Mouse (Mus musculus): ENCODE results near the gene Plpp7. TPM values are rescaled to one million over a fixed set of nuclear protein-coding genes. Genes with fewer than 3 reads are reported as not detected.
A peak's percentile ranks its signal among the peaks of the same experiment; 100 is the strongest.

Plpp7 gene
- total RNA-seq, 2 experiments from 2014 or later = 105 to 121 TPM

DNA sequence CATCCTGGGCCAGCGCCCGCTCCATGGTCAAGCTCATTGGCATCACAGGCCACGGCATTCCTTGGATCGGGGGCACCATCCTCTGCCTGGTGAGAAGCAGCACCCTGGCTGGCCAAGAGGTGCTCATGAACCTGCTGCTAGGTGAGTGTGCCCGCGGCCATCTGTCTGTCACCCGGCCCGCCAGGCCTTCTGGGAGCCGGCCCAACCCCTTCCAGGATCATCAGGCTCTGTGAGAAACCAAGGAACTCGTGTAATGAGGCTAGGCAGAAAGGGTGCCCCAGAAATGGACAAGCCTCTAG, 743 bp downstream of the Plpp7 start:
- DNase-seq (ENCODE audit: low spot score) = no peak

DNA sequence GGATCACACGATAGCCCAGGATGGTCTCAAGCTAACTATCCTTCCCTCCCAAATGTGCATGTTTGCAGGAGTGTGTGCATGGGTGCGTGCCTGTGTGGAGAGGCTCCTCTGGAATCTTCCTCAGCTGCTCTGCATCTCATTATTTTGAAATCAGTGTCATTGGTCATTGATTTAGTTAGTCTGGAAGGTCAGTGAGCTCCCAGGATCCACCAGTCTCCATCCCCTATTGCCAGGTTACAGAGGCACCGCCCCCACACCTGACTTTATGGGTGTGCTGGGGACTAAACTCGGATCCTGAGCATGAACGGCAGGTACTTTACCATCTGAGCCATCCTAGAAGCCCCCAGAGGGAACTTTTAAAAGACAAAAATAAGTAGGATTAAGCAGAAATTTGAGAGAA, 7.6 kb downstream of the Plpp7 start:
- no peak for DNase-seq (ENCODE audit: low spot score)

DNA sequence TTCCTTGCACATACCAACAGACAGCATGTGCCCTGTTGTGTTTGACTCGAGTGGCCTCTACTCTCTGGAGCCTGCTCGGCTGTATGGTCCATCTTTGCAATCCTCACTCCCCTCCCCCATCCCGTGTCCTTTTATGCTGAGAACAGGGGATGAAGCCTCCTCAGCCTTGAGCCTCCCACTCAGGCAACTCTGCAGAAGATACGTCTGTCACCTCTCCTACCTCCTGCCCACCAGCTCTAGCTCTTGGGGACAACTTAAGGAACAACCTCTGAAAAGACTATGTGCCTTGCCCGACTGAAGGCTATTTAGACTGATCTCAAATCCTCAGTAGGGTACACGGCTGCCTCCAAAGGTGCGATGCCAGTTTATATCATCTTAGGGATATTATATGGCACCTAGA, 8.2 kb downstream of the Plpp7 start:
- no peak for DNase-seq (ENCODE audit: low spot score)

DNA sequence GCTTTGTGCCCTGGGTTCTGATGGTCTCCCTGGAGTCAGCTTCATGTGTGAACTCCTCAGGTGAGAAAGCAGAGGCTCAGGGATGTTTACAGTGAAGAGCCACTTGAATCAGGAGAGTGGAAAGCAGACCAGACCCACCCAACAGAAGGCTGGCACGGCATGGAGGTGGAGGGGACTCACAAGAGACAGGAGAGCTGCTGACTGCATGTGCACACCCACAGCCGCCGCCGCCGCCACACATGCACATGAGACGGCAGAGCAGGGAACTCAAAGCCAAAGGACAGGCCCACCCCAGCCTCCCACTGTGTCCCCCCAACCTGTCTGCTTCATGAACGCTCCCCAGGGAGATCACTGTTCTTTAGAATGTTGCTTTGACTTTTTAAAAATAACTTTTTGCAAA, 8.8 kb downstream of the Plpp7 start:
- no peak for DNase-seq (ENCODE audit: low spot score)

DNA sequence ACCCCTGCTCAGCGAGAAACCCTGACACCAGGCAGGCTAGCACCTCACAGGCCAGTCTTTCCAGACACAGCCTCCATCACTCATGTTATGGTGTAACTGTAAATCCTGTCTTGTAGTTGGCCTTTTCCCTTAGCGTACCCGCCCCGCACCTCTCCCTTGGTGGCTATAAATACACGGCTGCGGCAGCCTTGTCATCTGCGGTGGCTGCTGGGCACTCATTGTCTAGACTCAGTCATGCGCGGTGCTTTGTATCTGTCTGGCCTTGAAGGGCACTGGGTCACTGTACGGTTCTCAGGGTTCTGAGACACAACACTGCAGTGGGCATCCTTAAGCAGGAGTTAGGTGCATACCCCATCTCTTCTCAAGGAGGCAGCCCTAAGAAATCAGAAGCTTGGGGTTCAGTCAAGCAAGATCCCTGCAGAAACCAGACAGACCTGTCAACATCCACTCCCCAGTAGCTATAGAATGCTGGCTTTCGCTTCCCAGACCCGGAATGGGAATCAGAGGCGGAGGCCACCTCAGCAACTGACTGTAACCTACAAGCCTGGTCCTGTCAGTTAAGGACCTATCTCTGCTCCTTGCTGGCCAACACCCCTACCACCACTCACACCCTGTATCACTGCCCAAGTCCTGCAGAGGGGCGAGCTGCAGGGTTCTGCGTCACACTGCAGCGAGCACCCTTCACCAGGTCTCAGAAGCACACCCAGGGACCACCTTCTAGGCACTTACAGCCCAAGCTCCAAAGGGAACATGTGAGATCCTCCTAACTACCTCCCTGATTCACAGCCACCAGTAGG, 10.0 kb downstream of the Plpp7 start:
- no peak for DNase-seq (ENCODE audit: low spot score)

DNA sequence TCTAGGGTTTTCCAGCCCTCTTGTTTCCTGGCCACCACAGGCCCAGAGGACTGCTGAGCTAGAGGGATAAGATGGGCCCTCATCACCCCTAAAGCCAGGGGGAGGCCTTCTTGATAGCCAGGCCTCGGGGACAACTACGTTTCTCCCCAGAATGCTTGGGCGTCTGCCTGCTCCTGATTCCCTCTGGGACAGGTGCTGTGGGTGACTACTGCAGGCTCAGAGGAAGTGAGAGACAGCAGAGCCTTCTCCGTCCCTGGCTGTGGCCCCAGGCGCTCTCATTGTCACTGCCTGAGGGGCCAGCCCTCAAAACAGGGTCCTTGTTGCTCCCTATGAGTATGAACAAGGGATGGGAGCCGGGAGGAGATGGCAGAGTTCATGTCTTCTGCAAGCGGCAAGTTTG, 10.6 kb downstream of the Plpp7 start:
- no peak for DNase-seq (ENCODE audit: low spot score)

DNA sequence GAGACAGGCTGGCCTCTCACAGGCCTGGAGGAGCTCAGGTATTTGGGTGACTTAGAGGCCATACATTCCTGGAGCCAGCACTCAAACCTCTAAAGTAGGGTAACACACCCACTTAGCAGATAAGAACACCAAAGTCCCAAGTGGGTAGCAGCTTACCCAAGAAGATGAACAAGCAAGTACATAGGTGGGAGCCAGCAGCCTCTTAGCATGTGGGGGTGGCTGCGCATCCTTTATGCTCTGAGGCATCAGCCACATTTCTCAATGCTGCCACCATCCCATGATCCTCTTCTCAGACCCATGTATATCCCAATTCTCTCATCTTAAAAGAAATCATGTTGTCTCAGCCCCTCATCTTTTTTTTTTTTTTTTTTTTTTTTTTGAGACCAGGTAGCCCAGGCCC, 15.9 kb downstream of the Plpp7 start:
- DNase-seq (ENCODE audit: low spot score) = no peak

DNA sequence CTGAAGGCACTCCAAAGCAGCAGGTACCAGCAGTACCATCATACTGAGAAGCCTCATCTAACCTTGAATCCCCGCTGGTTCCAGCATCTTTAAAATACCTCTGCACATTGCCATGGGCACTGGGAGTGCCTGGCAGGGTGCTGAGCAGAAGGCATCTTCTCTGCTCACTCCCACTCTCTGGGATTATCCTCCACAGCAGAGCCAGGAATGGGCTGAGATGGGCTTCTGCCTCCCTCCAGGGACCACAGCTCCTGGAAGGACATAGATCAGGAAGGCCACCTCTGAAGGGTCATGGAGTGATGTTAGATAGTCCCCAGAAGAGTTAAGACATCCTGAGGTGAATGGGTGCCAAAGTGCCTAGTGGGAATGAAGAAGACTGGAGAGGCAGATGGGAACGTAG, 17.2 kb downstream of the Plpp7 start:
- no peak for DNase-seq (ENCODE audit: low spot score)

DNA sequence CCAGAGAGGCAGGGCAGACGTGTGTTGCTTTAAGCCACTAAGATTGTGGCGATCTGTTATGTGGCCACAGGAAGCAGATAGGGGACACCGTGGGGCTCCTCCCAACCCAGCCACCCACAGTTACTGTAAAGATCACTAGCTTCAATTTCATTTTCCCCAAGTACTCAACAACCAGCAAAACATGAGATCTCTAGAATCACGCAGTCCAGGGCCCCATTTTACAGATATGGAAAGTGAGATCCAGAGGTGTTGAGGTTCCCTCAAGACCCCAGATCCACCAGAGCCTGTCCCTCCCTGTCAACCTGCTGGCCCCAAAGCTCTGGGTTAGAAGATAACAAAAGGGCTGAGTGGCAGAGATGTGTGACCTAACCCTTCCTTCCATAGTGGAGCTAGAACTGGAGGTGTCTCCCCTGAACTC, 20.5 kb downstream of the Plpp7 start:
- no peak for DNase-seq (ENCODE audit: low spot score)

DNA sequence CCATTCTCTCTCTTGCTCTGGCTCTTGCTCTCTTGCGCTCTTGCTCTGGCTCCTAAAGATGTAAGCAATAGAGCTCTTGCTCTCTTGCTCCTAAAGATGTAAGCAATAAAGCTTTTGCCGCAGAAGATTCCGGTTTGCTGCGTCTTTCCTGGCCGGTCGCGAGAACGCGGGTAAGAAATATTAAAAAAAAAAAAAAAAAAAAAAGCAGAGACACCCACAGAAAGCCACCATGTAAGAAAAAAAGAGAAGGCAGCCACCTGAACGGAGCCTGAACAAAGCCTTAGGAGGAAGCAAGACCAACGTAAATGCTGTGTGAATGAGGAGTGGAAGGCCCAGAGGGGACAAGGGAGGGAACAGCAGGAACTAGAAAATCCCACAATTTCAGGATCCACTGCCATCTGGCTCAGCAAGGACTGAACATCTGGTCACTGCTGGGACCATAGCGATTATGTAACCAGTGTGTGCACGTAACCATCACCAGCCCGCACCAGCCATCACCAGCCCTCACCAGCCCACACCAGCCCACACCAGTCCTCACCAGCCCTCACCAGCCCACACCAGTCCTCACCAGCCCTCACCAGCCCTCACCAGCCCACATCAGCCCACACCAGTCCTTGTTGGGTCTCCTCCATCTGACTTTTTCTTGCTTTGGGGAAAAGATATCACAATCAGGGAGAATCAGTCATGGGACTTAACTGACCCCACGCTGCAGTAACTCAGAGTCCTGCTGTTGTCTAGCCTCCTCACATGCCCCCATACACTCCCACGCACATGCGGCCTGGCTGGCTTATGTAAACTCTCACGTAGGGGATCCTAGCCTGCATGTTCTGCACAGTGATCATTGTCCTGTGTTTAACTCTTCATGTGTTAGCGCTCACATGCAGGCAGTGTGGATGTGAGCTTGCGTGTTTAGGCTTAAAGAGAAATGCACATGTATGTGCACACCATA, 24.7 kb downstream of the Plpp7 start:
- DNase-seq (ENCODE audit: low spot score) = peak; percentile 57

DNA sequence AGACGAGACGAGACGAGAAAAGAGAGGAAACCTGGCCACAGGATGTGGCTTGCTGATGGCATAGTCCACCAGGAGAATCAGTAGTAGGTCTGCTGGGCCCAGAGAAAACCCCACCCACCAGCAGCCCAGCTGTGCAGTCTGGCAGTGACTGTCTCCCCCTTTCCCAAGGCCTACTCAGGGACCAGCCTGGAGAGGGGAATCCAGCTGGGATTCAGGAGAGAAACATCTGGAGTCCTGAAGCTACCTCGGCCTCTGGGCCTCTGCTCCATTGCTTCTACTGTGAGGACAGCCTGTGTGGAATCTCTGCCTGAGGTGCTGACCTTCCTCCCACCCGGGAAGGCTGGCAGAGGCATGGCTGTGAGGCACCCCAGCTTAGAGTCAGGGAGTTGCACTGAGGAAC, 25.8 kb downstream of the Plpp7 start:
- peak; percentile 45 for DNase-seq (ENCODE audit: low spot score)

DNA sequence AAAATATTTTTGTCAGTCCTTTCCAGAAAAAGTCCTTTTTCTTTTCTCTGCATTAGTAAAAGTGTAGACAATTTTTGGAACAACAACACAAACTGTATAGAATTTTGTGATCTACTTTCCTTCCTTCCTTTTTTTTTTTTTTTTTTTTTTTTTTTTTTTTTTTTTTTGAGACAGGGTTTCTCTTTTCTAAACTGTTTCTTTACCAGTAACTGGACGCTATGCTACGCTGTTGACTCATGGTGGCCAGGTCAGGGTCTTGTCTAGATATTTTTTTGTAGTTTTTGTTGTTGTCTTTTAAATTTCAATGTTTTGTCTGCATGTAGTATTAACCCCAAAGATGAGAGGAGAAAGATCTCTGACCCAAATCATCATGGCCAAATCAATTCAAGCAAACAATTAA, 26.5 kb downstream of the Plpp7 start:
- no peak for DNase-seq (ENCODE audit: low spot score)

DNA sequence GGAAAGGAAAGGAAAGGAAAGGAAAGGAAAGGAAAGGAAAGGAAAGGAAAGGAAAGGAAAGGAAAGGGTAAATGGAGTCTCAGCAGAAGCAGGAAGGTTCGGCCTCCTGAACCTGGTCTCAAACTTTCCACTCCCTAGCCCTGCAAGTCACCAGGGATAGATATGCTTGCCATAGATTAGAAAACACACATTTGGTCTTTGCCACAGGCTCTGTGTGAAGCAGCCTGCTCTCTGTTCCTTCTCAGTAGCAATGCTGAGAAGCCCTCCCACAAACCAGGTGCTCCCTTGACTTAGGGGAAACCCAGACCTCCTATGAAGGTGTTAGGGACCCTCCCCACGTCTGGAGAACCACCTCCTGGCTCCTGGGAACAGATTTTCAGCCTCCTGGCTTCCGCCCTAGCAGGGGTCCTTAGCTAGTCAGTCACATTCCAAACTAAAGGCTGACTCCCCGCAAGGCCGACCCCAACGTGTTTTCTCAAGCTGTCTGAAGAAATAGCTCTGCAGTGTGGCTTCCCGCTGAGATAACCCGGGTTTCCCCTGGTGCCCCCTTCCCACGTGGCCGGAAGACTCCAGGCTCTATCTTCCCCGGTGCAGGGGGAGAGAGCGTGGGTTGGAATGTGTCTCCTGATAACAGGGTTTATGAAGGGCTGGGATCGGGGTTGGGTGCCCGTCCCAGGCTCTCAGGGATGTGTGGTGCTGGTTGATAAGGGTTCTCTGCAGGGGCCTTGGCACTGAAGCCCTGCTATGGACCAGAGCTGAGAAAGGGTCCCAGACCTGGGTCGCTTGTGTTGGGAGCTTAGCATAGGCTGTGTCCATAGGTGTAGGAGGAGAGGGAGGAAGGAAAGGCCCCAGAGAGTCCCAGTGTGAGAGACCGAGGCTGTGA, 32.6 kb downstream of the Plpp7 start:
- DNase-seq (ENCODE audit: low spot score) = no peak

DNA sequence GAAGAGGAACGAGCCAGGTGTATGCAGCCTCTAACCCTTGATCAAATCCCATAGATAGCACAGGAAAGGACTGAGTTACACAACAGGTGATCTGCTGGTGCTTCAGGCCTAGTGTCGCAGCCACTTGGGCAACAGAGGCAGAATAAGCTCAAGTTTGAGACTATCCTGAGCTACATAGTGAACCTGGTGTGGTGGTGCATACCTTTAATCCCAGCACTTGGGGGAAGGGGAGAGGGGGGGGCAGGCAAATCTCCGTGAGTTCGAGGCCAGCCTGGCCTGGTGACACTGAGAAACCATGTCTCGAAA, 33.2 kb downstream of the Plpp7 start:
- DNase-seq (ENCODE audit: low spot score) = no peak

DNA sequence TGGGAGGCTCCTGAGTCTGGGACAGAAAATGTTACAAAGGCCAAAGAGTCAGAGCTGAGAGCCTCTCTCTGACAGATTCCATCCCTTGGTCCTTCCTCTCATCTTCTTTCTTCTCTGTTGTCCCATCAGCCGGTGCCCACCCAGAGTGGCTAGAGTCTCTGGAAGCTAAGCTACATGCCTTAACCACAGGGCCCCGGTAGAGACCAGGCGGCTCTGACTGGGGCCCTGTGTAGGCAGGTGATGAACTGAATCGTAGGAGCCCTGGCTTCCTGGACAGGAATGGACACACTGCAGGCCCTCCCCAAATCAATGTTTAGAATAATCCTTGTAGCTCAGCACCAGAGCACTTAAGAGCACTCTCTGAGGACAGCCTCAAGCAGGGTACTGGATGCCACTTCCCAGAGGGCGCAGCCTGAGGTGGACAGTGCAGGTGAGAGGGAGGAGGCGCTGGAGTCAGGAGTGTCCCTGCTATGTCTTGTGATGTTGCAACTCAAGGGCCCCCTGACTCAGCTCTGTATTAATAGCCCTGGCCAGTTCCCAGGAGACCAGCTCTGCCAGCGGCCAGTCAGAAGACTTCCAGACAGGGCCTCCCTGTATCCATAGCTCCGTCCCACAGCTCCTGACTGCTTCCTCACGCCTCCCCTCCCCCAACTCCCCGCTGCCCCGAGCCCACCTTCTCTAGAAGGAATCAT, 34.2 kb downstream of the Plpp7 start:
- DNase-seq (ENCODE audit: low spot score) = peak; percentile 92

DNA sequence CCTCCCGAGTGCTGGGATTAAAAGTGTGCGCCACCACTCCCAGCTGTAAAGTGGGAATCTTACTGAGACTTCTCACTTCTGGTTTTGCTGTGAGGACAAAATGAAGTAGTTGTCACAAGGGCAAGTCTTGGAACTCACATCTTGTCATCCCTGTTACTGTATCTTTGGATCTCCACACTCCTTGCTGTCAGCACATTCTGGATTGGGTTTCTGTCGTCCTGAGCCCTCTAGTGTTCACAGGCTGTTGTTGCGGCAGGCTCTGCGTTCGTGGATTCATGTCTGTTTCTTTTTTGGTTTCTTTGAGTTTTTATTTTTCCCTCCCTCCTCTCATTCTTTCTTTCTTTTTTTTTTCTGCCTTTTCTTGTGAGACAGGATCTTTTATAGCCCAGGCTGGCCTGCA, 35.1 kb downstream of the Plpp7 start:
- DNase-seq (ENCODE audit: low spot score) = peak; percentile 81

DNA sequence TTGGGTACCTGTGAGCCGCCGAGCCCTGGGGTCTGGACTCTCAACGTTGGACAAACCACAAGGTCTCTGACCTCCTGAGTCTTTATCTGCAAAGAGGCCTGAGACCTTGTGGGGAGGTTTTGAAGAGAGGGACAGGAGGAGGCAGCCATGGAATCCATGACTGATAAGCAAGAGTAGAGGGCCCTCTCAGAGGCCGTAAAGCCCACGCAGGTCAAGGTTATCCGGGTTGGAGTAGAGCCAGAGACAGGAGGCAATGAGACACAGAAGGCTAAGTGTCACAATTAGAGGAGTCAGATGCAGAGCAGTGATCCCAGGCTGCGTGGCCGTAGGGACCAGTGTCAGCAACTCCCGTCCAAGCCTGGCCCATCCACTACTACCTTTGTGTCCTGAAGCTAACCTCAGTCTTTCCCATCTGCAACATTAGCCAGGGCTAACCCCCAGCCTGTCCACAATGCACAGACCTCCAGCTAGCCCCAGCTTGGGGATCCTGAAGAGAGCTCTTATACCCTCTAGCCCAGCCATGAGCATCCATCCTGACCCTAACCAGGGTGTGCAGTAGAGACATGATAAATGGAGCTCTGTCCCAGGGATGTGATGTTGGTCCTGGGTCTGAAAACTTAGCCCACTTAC, 36.0 kb downstream of the Plpp7 start:
- DNase-seq (ENCODE audit: low spot score) = no peak

DNA sequence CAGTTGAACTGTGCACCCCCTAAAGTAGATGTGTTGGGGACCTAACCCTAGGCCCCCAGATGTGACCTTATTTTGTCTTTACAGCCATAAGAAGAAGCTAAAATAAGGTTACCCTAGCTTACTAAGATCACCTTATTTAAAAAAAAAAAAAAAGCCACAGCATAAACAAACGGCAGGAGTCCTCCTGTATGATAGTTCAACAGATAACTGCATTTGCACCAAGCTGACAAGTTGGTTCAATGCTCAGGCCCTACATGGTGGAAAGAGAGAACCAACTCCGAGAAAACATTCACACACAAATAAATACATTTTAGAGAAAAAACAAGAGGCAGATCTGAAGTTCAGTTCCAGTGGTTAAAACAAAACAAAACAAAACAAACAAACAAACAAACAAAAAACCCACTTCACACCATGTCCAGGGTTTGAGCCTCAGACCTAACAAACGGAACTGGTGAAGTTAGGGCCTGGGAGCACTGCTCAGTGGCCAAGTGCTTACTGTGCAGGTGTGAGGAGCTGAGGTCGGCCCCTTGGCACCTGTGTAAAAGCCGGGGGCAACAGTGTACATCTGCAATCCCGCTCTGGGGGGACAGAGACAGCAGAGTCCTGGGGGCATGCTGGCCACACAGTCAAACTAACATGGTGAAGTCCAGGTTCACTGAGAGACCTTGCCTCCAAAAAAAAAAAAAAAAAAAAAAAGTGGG, 36.7 kb downstream of the Plpp7 start:
- no peak for DNase-seq (ENCODE audit: low spot score)

DNA sequence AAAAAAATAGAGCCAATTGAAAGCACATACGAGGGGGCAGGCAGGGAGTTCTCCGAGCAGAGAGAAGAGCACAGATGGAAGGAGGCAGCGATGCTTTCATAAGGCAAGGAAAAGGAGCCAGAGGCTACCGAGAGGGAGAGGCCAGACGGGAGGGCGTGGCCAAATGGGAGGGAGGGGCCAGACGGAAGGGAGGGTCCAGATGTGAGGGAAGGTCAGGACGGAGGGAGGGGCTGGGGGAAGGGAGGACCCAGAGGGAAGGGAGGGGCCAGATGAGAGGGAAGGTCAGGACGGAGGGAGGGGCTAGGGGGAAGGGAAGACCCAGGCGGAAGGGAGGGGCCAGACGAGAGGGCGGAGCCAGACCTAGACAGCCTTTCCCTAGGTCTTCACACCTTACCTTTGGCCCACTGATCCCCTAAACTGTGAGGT, 37.3 kb downstream of the Plpp7 start:
- peak; percentile 83 for DNase-seq (ENCODE audit: low spot score)

DNA sequence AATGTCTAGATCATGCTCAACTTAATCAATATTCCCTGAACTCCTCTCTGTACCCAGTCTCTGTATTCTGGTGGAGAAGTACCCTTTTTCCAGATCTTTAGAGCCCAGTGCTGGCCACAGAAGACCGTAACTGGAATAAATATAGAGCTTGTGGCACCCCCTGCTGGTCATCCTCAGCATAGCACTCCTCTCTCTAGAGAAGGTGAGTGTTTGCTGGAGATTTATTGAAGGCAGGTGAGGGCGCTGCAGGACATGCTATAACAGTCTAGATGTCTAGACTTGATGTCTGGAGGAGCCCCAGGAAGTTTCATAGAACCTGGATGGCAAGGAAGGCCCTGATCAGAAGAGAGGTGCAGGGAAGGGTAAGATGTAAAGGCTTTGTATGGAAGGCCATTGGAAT, 38.7 kb downstream of the Plpp7 start:
- peak; percentile 91 for DNase-seq (ENCODE audit: low spot score)

Measured in gastrocnemius, adult 18-20 months (tissue).